Comparison of ENCODE assay signal across 24 mouse cellular contexts in the genomic region with DNA sequence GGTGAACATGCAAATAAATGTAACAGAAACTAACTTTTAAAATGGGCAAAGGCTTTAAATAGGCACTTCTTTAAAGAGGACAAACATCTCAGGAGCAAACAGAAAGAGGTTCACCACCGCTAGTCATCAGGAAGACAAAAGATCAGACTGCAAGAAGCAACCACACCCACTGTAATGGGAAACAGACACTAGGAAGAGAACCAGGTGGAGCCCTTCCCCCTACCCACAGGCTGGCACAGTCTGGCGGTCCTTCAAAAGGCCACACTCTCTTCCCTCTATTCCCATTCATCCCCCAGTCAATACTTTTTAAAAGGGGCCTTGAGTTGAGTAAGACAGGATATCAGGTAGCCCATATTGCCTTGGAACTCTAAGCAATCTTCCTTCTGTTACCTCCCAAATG.
DNase-seq lines count a peak whose midpoint lies in the region; ATAC-seq and TF ChIP-seq lines count a peak whose summit lies in the region.
"Had no signal": no experiment of that assay in that cellular context is flagged by ENCODE, and none has a peak within 500 bp of the region (broad histone marks: within the 10 kb centered on the region; RNA-seq: fewer than 3 reads in every experiment).

No protein-coding gene starts in this region.

- no peak for TF ChIP-seq CTCF in E14TG2a.4 (conservative IDR thresholded peaks at IDR 0.05; ENCODE audit: low read length)

- DNase-seq in ES-CJ7 (ENCODE audit: low read depth, low spot score) (peak; percentile 95), R1 (ENCODE audit: low read depth, low spot score) (peak; percentile 83), ZHBTc4 (ENCODE audit: low read depth, low spot score) (peak; percentile 93)
- DNase-seq in midbrain, embryonic 11.5 days (ENCODE audit: low spot score, missing footprints), result no peak
- no peak for DNase-seq in testis, postnatal 14 days (ENCODE audit: low spot score)
- no peak for DNase-seq in adrenal gland, postnatal 10 days
- DNase-seq: adrenal gland, adult 8-10 months; adrenal gland, postnatal 25 days; B cell, adult 2 months; cerebellum, adult 11 months; cerebellum, adult 18-20 months; cerebellum, adult 9-10 months; cerebellum, postnatal 10 days; cerebellum, postnatal 25 days; forebrain, postnatal 0 days had no signal

- H3K4me3 ChIP-seq in E14TG2a.4 (replicated peaks; ENCODE audit: low read length), result 0 out of 2 replicates have a peak overlapping the region, but pooled peaks have one; percentile 13
- no peak overlapping the region for H3K4me3 ChIP-seq in midbrain, embryonic 11.5 days (ENCODE audit: low read depth, low read length)
- H3K4me3 ChIP-seq: embryonic facial prominence, embryonic 10.5 days; embryonic facial prominence, embryonic 12.5 days; forebrain, embryonic 13.5 days; forebrain, embryonic 15.5 days had no signal

- no peaks in the 10 kb centered on the region for H3K27me3 ChIP-seq in E14TG2a.4 (ENCODE audit: insufficient read depth, low read length)
- H3K27me3 ChIP-seq in midbrain, embryonic 11.5 days (ENCODE audit: control insufficient read depth, insufficient read depth, low read length), result no peaks in the 10 kb centered on the region
- H3K27me3 ChIP-seq: CH12.LX; embryonic facial prominence, embryonic 12.5 days; forebrain, embryonic 13.5 days; forebrain, embryonic 15.5 days; Patski had no signal

- H3K27ac ChIP-seq in midbrain, embryonic 11.5 days (ENCODE audit: low read depth, low read length), result no peak overlapping the region
- H3K27ac ChIP-seq: embryonic facial prominence, embryonic 10.5 days; embryonic facial prominence, embryonic 12.5 days; forebrain, embryonic 13.5 days; forebrain, embryonic 15.5 days had no signal

- ATAC-seq in midbrain, embryonic 11.5 days (ENCODE audit: low FRiP score), result no peak
- ATAC-seq: CD4-positive, CD25-positive, alpha-beta regulatory T cell, adult 4 months; forebrain, embryonic 13.5 days; forebrain, embryonic 15.5 days; forebrain, postnatal 0 days; Patski had no signal

- no peak overlapping the region for H3K4me2 ChIP-seq in midbrain, embryonic 11.5 days
- H3K4me2 ChIP-seq: embryonic facial prominence, embryonic 12.5 days; forebrain, embryonic 13.5 days; forebrain, embryonic 15.5 days had no signal

- WGBS in midbrain, embryonic 11.5 days, result 84% methylated on average over 2 of the region's 2 CpGs

- H3K9ac ChIP-seq in midbrain, embryonic 11.5 days (ENCODE audit: low read length), result no peak overlapping the region
- H3K9ac ChIP-seq: embryonic facial prominence, embryonic 12.5 days; forebrain, embryonic 13.5 days; forebrain, embryonic 15.5 days; forebrain, postnatal 0 days had no signal

- H3K36me3 ChIP-seq in E14TG2a.4 (ENCODE audit: insufficient read depth, low read length), result peaks cover 3% of the 10 kb centered on the region; the same call in 1 of the 2 replicates
- H3K36me3 ChIP-seq in midbrain, embryonic 11.5 days (ENCODE audit: control insufficient read depth, insufficient read depth, low read length), result no peaks in the 10 kb centered on the region
- H3K36me3 ChIP-seq: forebrain, embryonic 15.5 days; G1E had no signal

- H3K9me3 ChIP-seq in E14TG2a.4 (ENCODE audit: low read length), result peaks cover 27% of the 10 kb centered on the region
- no peaks in the 10 kb centered on the region for H3K9me3 ChIP-seq in midbrain, embryonic 11.5 days (ENCODE audit: control insufficient read depth, low read length)
- H3K9me3 ChIP-seq: embryonic facial prominence, embryonic 12.5 days; forebrain, embryonic 13.5 days; forebrain, embryonic 15.5 days had no signal

- H3K4me1 ChIP-seq in E14TG2a.4 (replicated peaks; ENCODE audit: low read depth, low read length), result peaks cover 64% of the 10 kb centered on the region
- H3K4me1 ChIP-seq in midbrain, embryonic 11.5 days (ENCODE audit: control insufficient read depth, insufficient read depth, low read length), result peaks cover 2% of the 10 kb centered on the region; the same call in 1 of the 2 replicates

Comparison
In these comparisons a context has a peak if more than half of its experiments do, and no peak if none do; other contexts are left out.
1. DNase-seq: peak in ES-CJ7 (single experiment), R1 (single experiment) and ZHBTc4 (single experiment); none in midbrain, embryonic 11.5 days (single experiment), testis, postnatal 14 days (single experiment) and adrenal gland, postnatal 10 days (single experiment).